Mouse (Mus musculus) heart, embryonic 15.5 days (tissue): ENCODE results near the gene Apoh. TPM values are rescaled to one million over a fixed set of nuclear protein-coding genes. Genes with fewer than 3 reads are reported as not detected.

ENCODE experiments used
- polyA plus RNA-seq: library from polyadenylated mRNA; unstranded; fragments of >200 nt; fragmentation: Nextera tagmentation; extraction: Ambion mirVana; gene quantifications from 2 replicates; pipeline ENCODE4 v1.2.1, GENCODE M21; 2015

The Apoh gene
- polyA plus RNA-seq, 1 experiment from 2014 or later = 0.48 TPM

Other genes with a start within 250 kb of the Apoh start
- gene Prkca, start 574 bp downstream of the Apoh start, polyA plus RNA-seq = 13.7 and 16.4 TPM in 2 replicates
- gene Cep112, start 81.8 kb downstream of the Apoh start, polyA plus RNA-seq = 8.1 and 10.2 TPM in 2 replicates